Mouse (Mus musculus): ENCODE measurements around the gene Sf3b1. TPM values are rescaled to one million over a fixed set of nuclear protein-coding genes. Genes with fewer than 3 reads are reported as not detected.
A peak's percentile ranks its signal among the peaks of the same experiment; 100 is the strongest.
"Not testable (repeated sequence)": the region's sequence is repeated elsewhere in the genome, so short reads cannot be mapped to it uniquely, and the experiment has no call there.

Gene Sf3b1
- 708 to 966 TPM (median 956 TPM) in 3 replicates for total RNA-seq (2017)

DNA sequence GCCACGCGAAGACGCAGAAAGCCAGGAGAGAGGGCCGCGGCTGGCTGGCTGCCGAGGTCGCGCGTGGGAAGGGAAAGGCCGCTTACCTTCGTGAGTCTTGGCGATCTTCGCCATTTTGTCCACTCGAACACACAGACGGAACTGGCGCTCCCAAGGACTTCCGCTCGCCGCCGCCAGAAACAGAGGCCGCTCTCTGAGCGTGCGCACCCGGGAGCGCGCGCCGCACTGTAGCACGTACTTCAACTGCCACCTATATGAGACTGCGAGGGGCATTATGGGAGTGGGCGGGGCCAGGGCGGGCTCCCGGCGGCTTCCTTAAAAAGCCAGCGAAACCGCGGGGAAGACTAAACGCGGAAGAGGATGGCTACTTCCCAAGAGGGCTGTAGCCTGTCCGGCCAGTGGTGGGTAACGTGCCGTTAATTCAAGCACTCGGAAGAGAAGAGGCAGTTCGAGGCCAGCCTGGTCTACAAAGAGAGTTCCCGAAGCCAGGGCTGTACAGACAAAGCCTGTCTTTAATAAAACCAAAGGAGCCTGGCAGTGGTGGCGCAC lies at the start of gene Sf3b1:
TSS of gene Sf3b1 (minus strand) at position 229 of the 549 bp plus-strand sequence.
- peak; percentile 80 for ATAC-seq (replicated peaks; ENCODE audit: insufficient number of reproducible peaks, low FRiP score, low TSS enrichment, poor library complexity, severe bottlenecking)

DNA sequence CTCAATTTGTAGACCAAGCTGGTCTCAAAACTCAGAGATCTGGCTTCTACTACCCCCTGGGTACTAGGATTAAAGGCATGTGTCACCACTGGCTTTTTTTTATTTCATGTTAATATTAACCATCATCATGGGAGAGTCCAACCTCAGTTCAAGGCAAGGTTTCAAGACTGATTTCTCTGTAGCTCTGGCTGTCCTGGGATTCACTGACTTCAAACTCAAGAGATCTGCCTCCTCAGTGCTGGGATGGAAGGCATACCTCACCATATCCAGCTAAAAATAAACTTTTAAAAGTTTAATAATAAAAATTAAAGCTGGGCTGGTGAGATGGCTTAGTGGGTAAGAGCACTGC lies 49.1 kb upstream of the Sf3b1 start:
- no peak for ATAC-seq (replicated peaks; ENCODE audit: insufficient number of reproducible peaks, low FRiP score, low TSS enrichment, poor library complexity, severe bottlenecking)

DNA sequence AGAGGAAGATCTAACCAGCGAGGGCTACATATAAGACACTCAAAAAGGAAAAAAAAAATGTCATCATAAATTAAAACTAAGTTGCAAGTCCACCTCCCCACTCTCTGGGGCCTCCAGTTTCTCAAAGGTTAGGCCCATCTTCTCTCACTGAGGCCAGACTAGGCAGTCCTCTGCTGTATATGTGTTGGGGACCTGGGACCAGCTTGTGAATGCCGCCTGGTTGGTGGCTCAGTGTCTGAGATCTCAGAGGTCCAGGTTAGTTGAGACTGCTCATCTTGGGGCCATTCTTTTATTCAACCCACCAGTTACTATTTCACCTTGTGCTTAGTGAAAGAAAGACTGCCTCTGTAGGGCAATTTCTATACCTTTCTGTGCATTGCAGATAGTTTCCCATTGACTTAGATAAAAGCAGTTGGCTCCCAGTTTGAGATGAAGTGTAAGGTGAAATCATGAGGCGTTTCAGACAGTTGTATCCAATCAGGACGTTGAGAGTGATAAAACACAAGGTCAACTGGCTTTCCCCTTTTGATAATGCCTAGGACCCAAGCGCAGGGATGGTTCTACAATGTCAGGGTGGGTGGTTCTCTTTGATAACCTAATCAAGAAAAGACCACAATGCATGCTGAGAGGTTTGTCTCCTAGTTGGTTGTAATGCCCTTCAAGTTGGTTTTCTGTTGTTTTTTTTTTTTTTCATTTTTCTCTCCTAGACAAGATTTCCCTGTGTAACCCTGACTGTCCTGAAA lies 48.5 kb upstream of the Sf3b1 start:
- no peak for ATAC-seq (replicated peaks; ENCODE audit: insufficient number of reproducible peaks, low FRiP score, low TSS enrichment, poor library complexity, severe bottlenecking)

DNA sequence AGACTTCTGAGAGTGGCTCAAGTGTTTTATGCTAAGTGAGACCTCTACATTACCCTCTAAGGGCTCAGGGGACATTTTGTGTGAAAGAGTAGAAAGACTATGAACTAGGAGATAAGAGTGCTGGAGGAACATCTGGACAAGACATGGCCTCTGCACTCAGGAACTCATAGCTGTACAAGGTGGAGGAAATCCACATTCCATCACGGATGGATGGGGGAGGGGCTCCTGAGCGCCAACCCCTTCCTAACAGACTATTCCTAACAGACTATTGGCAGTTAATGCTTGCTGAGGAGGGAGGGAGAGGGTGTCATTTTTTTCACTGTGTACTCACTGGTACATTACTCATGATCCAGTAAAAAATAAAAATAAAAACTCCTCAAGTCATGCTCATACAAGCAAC lies 47.5 kb upstream of the Sf3b1 start:
- no peak for ATAC-seq (replicated peaks; ENCODE audit: insufficient number of reproducible peaks, low FRiP score, low TSS enrichment, poor library complexity, severe bottlenecking)

DNA sequence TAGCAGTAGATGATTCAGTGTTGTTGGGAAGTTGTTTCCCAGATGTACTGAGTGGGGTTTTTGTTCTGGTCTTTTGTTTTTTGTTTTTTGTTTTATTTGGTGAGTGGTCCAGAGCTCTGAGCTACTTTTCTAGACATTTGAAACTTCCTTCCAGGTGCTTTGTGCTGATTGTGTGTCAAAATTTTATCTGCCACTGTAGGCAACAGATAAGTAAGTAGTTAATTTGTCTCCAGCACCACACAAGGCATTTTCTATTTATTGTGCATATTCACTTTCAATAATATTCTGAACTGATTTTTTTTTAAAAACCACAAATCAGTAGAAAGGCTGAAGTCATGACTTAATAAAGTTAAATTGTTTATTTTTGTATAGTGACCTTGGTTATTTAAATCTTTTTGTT lies 45.0 kb upstream of the Sf3b1 start:
- ATAC-seq (replicated peaks; ENCODE audit: insufficient number of reproducible peaks, low FRiP score, low TSS enrichment, poor library complexity, severe bottlenecking) = not testable (repeated sequence)

DNA sequence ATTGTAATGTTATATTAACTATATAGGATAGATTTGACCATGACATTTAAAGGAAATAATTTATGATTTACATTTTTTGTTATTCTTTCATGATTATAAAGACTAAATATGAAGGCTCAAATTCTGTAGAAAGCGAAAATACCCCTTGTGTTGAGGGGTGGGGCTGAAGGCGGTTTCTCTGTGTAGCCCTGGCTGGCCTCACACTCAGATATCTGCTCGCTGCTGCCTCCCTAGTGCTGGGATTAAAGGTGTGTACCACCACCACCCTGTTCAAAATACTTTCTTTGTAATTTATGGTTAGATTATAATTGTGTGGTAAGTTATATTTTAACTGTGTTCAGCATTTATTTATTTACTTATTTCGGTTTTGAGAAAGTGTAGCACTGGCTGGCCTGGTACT lies 34.5 kb upstream of the Sf3b1 start:
- no peak for ATAC-seq (replicated peaks; ENCODE audit: insufficient number of reproducible peaks, low FRiP score, low TSS enrichment, poor library complexity, severe bottlenecking)

DNA sequence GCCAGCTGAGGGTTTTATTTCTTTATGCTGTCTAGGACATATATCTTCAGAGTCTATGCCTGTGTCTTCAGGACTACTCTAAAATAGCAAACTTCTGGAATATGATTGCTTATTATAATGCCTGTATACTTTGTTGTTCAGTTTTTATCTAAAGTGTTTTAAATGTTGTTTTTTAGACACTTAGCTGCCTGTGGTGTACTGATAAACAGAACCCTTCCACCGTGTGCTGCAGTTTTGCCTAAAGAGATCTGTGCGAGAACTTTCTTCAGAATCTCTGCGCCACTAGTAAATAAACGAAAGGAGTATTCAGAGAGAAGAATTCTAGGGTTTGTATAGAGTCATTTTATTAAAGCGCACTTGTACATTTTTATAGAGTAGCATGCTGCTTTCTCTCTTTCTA lies 33.8 kb upstream of the Sf3b1 start:
- ATAC-seq (replicated peaks; ENCODE audit: insufficient number of reproducible peaks, low FRiP score, low TSS enrichment, poor library complexity, severe bottlenecking) = no peak

DNA sequence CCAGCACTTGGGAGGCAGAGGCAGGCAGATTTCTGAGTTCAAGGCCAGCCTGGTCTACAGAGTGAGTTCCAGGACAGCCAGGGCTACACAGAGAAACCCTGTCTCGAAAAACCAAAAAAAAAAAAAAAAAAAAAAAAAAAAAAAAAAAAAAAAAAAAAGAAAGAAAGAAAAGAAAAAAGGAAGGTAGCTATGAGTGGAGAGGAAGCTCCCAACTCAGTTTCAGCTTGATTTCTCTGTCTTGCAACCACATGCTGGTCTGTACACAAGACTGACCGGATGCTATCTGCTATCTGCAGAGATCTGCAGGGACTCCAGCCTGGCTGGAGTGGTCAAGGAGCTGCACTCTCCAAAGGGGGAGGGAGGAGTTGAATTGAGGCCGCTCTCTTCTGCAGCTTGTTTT lies 31.1 kb upstream of the Sf3b1 start:
- ATAC-seq (replicated peaks; ENCODE audit: insufficient number of reproducible peaks, low FRiP score, low TSS enrichment, poor library complexity, severe bottlenecking) = not testable (repeated sequence)

DNA sequence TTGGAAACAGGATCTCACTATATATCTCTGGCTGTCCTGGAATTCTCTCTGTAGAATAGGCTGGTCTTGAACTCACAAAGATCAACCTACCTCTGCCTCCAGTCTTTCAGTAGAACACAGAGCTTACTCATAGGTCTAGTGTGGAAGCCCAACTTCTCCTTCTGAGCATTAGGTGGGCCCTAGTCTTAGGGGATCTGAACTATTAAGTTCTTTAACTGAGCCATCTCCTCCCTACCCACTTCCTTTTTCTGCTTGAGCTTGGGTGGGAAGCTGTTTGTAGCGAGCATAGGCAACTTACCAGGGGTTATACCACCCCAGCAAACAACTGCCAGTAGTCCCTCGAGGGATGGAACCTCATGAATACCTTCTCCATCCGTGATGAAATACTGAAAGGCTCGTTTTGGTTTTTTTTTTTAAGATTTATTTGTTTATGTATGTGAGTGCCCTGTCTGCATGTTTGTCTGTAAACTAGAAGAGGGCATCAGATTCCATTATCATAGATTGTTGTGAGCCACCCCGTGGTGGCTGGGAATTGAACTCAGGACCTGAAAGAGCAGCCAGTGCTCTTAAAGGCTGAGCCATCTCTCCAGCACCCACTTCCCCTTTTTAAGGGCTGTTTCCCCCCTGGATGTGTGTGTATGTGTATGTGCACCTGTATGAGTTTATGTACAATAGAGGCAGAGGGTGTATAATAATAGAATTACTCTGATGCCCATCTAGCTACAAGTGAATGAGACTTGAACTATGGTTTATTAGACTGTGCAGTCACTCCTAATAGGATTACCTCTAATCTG lies 28.2 kb upstream of the Sf3b1 start:
- ATAC-seq (replicated peaks; ENCODE audit: insufficient number of reproducible peaks, low FRiP score, low TSS enrichment, poor library complexity, severe bottlenecking) = 0 out of 2 replicates have a peak, but pooled peaks have one; percentile 11

DNA sequence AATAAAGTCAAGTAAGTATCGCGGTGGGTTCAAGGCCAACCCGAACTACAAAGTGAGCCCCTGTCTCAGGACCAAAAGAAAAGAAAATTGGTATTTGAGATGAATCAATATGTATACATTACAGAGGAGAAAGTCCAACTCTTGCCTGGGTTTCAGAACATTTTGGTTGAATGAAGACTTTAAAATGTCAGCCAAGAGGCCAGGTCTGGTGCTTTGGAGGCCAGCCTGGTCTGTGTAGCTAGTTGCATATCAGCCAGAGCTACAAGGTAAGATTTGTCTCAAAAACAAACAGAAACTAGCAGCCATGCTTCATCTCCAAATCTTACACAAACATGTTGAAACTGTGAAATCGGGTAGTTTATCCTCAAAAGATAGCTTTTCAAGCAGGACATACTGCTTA lies 26.3 kb upstream of the Sf3b1 start:
- ATAC-seq (replicated peaks; ENCODE audit: insufficient number of reproducible peaks, low FRiP score, low TSS enrichment, poor library complexity, severe bottlenecking) = no peak

DNA sequence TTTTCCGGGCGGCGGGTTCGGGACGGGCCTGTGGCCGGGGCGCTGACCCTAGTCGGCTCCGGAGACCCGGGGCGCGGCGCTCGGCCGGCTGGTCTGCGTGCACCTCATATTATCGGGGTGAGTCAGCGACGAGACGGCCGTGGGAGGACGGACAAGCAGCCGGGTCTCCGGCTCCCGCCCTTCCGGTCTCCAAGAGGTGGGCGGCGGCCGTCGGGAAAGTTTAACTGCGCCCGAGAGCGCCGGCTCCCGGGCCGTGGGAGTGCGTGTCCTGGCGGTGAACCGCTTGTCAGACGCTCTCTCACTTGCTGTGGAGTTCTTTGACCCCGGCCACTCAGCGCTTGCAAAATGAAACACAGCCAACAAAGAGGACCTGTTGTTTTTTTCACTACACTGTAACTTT lies 25.7 kb upstream of the Sf3b1 start:
- no peak; the same call in 1 of the 2 replicates for ATAC-seq (replicated peaks; ENCODE audit: insufficient number of reproducible peaks, low FRiP score, low TSS enrichment, poor library complexity, severe bottlenecking)

DNA sequence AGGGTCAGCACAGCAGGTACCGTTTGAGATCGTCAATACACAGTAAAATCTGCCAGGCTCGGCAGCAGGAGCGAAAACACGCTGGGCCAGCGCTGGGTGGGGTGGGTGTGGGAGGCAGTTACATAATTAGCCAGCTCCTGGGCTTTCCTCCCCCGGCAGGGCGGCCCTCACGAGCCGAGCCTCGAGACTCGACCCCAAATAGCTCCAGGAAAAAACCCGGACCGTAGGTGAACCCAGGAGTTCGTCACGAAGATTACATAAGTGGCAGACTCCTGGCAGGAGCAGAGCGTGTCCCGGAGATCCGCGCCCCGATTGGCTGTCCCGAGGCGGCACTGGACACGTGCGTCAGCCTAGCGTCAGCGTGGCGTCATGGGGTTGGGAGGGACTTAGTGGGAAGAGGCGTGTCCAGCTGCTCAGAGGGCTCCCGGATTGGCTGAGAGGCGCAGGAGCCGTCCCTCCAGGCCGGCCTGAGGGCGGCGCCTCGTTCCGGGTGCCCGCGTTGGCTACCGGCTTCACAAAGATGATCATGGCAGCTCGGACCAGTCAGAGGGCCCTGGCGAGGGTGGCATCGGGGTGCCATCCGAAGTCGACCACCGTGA lies 25.2 kb upstream of the Sf3b1 start, which contains the start of gene Coq10b:
TSS of gene Coq10b (plus strand) at position 416 of the 599 bp plus-strand sequence.
- peak; percentile 99 for ATAC-seq (replicated peaks; ENCODE audit: insufficient number of reproducible peaks, low FRiP score, low TSS enrichment, poor library complexity, severe bottlenecking)

DNA sequence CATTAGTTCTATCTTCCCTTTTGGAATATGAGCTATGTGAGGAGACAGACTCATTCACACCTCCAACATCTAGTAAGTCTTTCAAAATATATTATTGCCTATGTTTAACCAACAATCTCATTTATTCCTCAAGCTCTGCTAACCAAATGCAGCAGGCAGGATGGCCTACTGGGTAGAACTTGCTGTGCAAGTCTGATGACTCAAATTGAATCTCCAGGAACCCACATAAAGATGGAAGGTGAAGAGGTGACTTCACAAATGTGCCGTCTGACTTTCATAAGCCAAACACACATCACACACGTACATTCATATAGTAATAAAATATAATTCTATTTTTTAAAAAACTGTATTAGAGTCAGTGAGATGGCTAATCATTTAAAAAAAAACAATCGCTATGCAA lies 24.4 kb upstream of the Sf3b1 start:
- no peak for ATAC-seq (replicated peaks; ENCODE audit: insufficient number of reproducible peaks, low FRiP score, low TSS enrichment, poor library complexity, severe bottlenecking)

DNA sequence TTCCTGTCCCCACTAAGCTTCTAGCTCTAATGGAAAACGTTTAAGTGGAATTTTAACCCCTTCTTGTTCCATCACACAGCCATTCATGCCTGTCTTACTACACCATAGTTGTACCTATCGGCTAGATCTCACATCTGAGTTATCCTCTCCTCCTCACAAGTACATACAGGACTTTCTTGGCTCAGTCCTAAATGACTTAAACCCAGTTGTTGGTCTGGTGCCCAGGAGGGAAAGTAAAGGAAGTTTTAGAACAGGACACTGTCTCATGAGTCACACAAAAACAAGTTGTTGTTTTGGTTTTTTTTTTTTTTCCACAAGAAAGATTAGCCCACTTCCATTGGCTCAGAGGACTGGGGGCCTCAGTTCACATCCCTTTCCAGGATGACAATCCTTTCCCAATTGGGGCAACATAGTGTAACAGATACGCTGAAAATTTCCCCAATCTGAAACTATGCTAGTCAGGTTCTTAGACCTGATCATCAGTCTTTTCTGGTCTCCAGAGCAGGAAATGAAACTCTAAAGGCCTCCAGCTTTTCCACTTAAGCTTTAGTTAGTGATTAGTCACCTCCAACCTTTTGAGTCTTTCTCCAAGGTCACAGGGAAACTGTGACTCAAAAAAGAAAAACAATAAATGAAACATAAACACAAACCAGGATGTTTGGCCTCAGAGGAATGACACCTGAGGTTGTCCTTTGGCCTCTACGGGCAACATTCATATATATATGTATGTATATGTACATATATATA lies 21.7 kb upstream of the Sf3b1 start:
- ATAC-seq (replicated peaks; ENCODE audit: insufficient number of reproducible peaks, low FRiP score, low TSS enrichment, poor library complexity, severe bottlenecking) = no peak

DNA sequence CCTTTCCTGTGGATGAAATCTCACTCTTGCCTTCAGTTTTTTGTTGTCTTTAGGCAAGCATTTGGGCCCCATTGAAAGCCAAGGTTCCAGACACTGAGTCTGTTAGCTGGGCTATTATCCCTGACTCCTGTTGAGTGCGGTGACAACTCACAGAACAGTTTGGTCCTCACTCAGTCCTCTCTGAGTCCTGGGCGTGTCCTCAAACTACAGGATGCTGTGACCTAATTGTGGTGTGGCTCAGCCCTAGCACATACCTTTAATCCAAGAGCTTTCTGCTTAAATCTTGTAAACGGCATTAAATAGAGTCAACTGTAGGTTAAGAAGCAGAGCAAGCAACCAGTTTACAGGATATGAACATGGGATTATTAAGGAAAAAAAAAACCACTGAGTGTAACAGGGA lies 15.9 kb upstream of the Sf3b1 start:
- no peak for ATAC-seq (replicated peaks; ENCODE audit: insufficient number of reproducible peaks, low FRiP score, low TSS enrichment, poor library complexity, severe bottlenecking)

DNA sequence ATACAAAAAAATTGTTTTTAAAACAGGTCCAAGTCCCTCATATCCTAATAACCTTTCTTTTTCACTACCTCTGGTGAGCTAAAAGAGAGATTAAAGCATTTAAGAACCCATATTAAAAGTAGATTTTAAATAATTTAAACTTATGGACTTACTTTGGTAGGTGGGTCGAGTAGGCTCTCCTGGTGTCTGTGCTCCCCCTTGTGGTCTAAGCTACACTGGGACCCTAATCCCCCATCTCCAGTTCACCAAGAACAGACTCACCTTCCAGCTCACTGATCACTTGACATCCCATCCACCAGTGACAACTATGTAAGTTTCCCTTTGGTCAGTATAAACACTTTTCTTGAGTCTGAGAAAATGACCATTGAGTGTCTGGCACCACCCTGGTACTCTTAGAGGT lies 15.0 kb upstream of the Sf3b1 start:
- ATAC-seq (replicated peaks; ENCODE audit: insufficient number of reproducible peaks, low FRiP score, low TSS enrichment, poor library complexity, severe bottlenecking) = no peak

DNA sequence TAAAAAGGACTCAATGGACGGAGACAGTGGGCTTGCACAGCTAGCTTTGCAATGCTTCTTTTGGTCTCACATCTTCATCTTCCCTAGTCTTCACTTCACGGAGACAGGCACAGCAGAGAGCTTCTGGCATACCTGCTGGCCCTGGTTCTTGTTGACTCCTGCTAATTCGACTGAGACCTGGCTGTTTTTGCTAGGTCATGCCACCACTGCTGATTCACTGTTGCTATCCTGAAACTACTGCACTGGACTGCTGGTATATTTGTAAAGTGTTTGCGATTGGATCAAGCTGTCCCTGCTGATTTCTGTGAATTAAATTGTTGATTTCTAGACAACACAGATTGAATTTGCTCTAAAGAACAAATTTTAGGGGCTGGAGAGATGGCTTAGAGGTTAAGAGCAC lies 14.4 kb upstream of the Sf3b1 start:
- ATAC-seq (replicated peaks; ENCODE audit: insufficient number of reproducible peaks, low FRiP score, low TSS enrichment, poor library complexity, severe bottlenecking) = no peak

DNA sequence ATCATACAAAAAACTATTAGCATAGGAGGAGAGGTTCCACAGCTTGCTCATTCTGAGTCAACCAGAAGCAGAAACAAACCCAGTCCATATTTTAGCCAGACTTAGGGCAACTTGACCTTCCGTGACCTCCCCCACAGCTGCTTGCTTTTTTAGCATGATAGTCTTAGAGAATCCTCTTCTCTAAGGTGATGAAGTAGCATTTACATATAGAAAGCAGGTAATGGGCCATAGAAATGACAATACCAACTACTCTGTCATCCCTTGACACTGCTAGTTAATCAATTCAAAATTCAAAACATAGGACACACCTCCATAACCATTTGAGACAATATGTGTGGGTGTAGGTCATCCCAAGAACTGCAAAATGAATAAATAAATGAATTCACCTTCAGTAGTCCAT lies 12.7 kb upstream of the Sf3b1 start:
- no peak for ATAC-seq (replicated peaks; ENCODE audit: insufficient number of reproducible peaks, low FRiP score, low TSS enrichment, poor library complexity, severe bottlenecking)
